In the genomic region with DNA sequence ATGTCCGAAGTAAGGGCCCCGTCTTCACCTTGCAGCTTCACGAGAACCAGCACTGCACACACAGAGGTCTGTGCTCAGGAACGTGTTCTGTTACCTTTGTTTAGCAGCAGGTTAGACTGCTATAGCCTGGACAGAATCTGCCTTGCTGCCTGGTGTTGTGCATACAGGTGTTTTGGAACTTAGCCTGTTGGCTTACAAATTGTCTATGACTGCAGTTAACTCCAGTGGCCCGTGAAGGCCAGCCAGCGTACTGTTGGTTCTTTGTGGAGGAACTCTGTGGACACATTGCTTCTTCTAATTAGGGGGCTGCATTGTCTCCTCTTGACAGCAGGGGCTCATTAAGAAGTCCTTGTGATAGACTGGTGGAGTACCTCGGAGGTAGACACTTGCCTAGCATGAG, we compare ENCODE assay signal across 23 mouse cellular contexts. TPM values are rescaled to one million over a fixed set of nuclear protein-coding genes. Genes with fewer than 3 reads are reported as not detected.
DNase-seq lines count a peak whose midpoint lies in the region.
"Had no signal": no experiment of that assay in that cellular context is flagged by ENCODE, and none has a peak within 500 bp of the region (broad histone marks: within the 10 kb centered on the region; RNA-seq: fewer than 3 reads in every experiment).

No protein-coding gene starts in this region.

- H3K4me3 ChIP-seq in heart, embryonic 10.5 days = no peak overlapping the region
- H3K4me3 ChIP-seq: embryonic facial prominence, embryonic 15.5 days; erythroblast, embryonic 14.5 days; forebrain, embryonic 15.5 days; heart, adult 2 months; heart, embryonic 13.5 days had no signal

- DNase-seq in heart, embryonic 10.5 days (ENCODE audit: low spot score) = peak; percentile 35
- no peak for DNase-seq in heart, adult 8-10 months (ENCODE audit: low spot score)
- DNase-seq in kidney, adult 9 months = peak; percentile 69
- peak; percentile 58 for DNase-seq in kidney, postnatal 14 days
- DNase-seq in retina, embryonic 14.5 days (ENCODE audit: low spot score) = peak; percentile 22
- DNase-seq in thymus, postnatal 0 days (ENCODE audit: low spot score) = no peak
- DNase-seq in gastrocnemius, postnatal 14 days = no peak
- DNase-seq in urinary bladder, adult 18-20 months (ENCODE audit: low spot score in 2 of 2) = no peak
- DNase-seq: adrenal gland, postnatal 10 days; B cell, adult 2 months; cerebellum, adult 11 months; cerebellum, adult 8-10 months; cerebellum, postnatal 14 days; embryo, embryonic 11 days; heart, adult 2 months; heart, postnatal 36 days had no signal

- 84% methylated on average over 7 of the region's 7 CpGs for WGBS in heart, embryonic 10.5 days

- intact Hi-C loops in gastrocnemius, postnatal 14 days (cut with DNase I; ENCODE audit: low total_unique reads) = loop anchor here (10.0 kb wide), 1 partner anchor 231 kb away; no protein-coding TSS in a partner anchor

- no peaks in the 10 kb centered on the region for H3K9me3 ChIP-seq in heart, embryonic 10.5 days
- H3K9me3 ChIP-seq: embryonic facial prominence, embryonic 15.5 days; forebrain, embryonic 15.5 days; heart, embryonic 13.5 days had no signal

- peaks cover 38% of the 10 kb centered on the region for H3K27me3 ChIP-seq in heart, embryonic 10.5 days (ENCODE audit: insufficient read depth, poor library complexity, severe bottlenecking)

- no peaks in the 10 kb centered on the region for H3K36me3 ChIP-seq in heart, embryonic 10.5 days
- H3K36me3 ChIP-seq: embryonic facial prominence, embryonic 15.5 days; forebrain, embryonic 15.5 days; G1E; heart, embryonic 13.5 days had no signal

- no peak overlapping the region for H3K27ac ChIP-seq in heart, embryonic 10.5 days
- H3K27ac ChIP-seq: embryonic facial prominence, embryonic 15.5 days; forebrain, embryonic 15.5 days; heart, adult 2 months; heart, embryonic 13.5 days had no signal

- peaks cover 15% of the 10 kb centered on the region for H3K4me1 ChIP-seq in heart, embryonic 10.5 days
- H3K4me1 ChIP-seq: embryonic facial prominence, embryonic 15.5 days had no signal

RNA-seq across cellular contexts. Expression of a gene that starts 3.9 kb away (rescaled TPM):
- 0.38 TPM in 1 of 2 replicates, not detected in the other for polyA plus RNA-seq in heart, embryonic 10.5 days (2016; fragmentation: Nextera tagmentation; extraction: Ambion mirVana)
- not detected for total RNA-seq in heart, adult 8-10 months (2022)
- 0.13 and 0.18 TPM in 2 replicates for polyA plus RNA-seq in thymus, postnatal 0 days (2015; fragmentation: Nextera tagmentation; extraction: Ambion mirVana)
- 1 to 10 TPM in 1 of 2 experiments, under 1 TPM in 1; 0.73 to 1.7 TPM for total RNA-seq in gastrocnemius, postnatal 14 days (2021)
- total RNA-seq: common myeloid progenitor, adult 5-6 weeks; heart, adult 2 months; heart, postnatal 36 days had no signal
- polyA plus RNA-seq: CD4-positive, CD25-positive, alpha-beta regulatory T cell, adult 4 months; erythroblast, embryonic 14.5 days; G1E had no signal

Comparison
In these comparisons a context has a peak if more than half of its experiments do, and no peak if none do; other contexts are left out.
1. DNase-seq: peak in heart, embryonic 10.5 days (single experiment), kidney, adult 9 months (single experiment), kidney, postnatal 14 days (single experiment) and retina, embryonic 14.5 days (single experiment); none in heart, adult 8-10 months (single experiment), thymus, postnatal 0 days (single experiment), gastrocnemius, postnatal 14 days (single experiment) and urinary bladder, adult 18-20 months (0 of 2).